Mouse (Mus musculus) heart, embryonic 16.5 days (tissue): Measurements from ENCODE around the gene Polrmt. TPM values are rescaled to one million over a fixed set of nuclear protein-coding genes. Genes with fewer than 3 reads are reported as not detected.

Source experiments
- ATAC-seq: fragments of 200-750 bp; cut with Nextera tagmentation; replicated peaks from 2 replicates; pipeline ENCODE4 v1.8.0; 2017; ENCODE audit warnings: moderate number of reproducible peaks; ENCODE audit not compliant: insufficient read depth, low FRiP score; ENCODE audit errors: extremely low read depth
- H3K27ac ChIP-seq: fragments of 300-500 bp; sonication (generic); 2 replicates; pipeline ENCODE4 v1.5.1; 2014; ENCODE audit warnings: mild to moderate bottlenecking, low read length, control low read depth, moderate library complexity
- H3K27me3 ChIP-seq: fragments of 300-500 bp; sonication (generic); 2 replicates; pipeline ENCODE4 v1.6.1; 2014; ENCODE audit warnings: low read length, mixed read lengths; ENCODE audit not compliant: control insufficient read depth, insufficient read depth
- H3K36me3 ChIP-seq: fragments of 300-500 bp; sonication (generic); 2 replicates; pipeline ENCODE4 v1.6.1; 2014; ENCODE audit not compliant: control insufficient read depth, insufficient read depth
- H3K4me1 ChIP-seq: fragments of 300-500 bp; sonication (generic); 2 replicates; pipeline ENCODE4 v1.6.1; 2014; ENCODE audit warnings: low read length, mixed read lengths; ENCODE audit not compliant: control insufficient read depth, insufficient read depth
- H3K4me2 ChIP-seq: fragments of 300-500 bp; sonication (generic); 2 replicates; pipeline ENCODE4 v1.6.1; 2014; ENCODE audit warnings: low read depth, mild to moderate bottlenecking, control low read depth, low read length
- H3K4me3 ChIP-seq: fragments of 300-500 bp; sonication (generic); 2 replicates; pipeline ENCODE4 v1.5.1; 2014; ENCODE audit warnings: mild to moderate bottlenecking, control low read depth, low read length
- H3K9ac ChIP-seq: fragments of 300-500 bp; sonication (generic); 2 replicates; pipeline ENCODE4 v1.6.1; 2014; ENCODE audit warnings: low read length, control low read depth
- H3K9me3 ChIP-seq: fragments of 300-500 bp; sonication (generic); replicated peaks from 2 replicates; pipeline ENCODE4 v1.6.1; 2016; ENCODE audit warnings: low read length; ENCODE audit not compliant: control insufficient read depth
- WGBS: fragments of 180-500 bp; shearing (Covaris S2); extraction: QIAGEN DNeasy Blood & Tissue Kit; methylation state at CpG from one replicate; pipeline ENCODE4 v1.1.7; 2014; 5-methylcytosine and 5-hydroxymethylcytosine counted together
- polyA plus RNA-seq: library from polyadenylated mRNA; unstranded; fragments of >200 nt; fragmentation: Nextera tagmentation; extraction: Ambion mirVana; gene quantifications from 2 replicates; pipeline ENCODE4 v1.2.1, GENCODE M21; 2015

Gene Polrmt
- polyA plus RNA-seq, 1 experiment from 2014 or later: 36.3 TPM

- WGBS: 80% methylated on average over 14 of the region's 14 CpGs
Observed at GRCm38 (mm10) chr10:79736706-79737105, 9.7 kb downstream of the Polrmt start.

GRCm38 (mm10) chr10:79735361-79735760 lies 11.0 kb downstream of the Polrmt start:
- Histone ChIP-seq H3K9ac (no peak overlapping the region), H3K27me3 (peaks cover 7% of the 10 kb centered on the region), H3K36me3 (peaks cover 60% of the 10 kb centered on the region), H3K4me1 (no peaks in the 10 kb centered on the region), H3K4me2 (peak overlapping the region; percentile 25; the same call in 1 of the 2 replicates), H3K9me3 (peaks cover 44% of the 10 kb centered on the region), H3K27ac (no peak overlapping the region), H3K4me3 (no peak overlapping the region; the same call in 1 of the 2 replicates)
- 29% methylated on average over 46 of the region's 52 CpGs for WGBS
- no peak for ATAC-seq

More at GRCm38 (mm10) chr10:79736706-79737105, 9.7 kb downstream of the Polrmt start:
- H3K27me3 ChIP-seq: peaks cover 7% of the 10 kb centered on the region
- no peak for ATAC-seq
- no peak overlapping the region for H3K4me2 ChIP-seq
- H3K4me1 ChIP-seq: no peaks in the 10 kb centered on the region
- H3K9me3 ChIP-seq: peaks cover 46% of the 10 kb centered on the region
- H3K4me3 ChIP-seq: no peak overlapping the region
- H3K36me3 ChIP-seq: peaks cover 73% of the 10 kb centered on the region
- no peak overlapping the region for H3K27ac ChIP-seq
- no peak overlapping the region for H3K9ac ChIP-seq

- ATAC-seq: no peak
Observed at GRCm38 (mm10) chr10:79733847-79734246, 12.5 kb downstream of the Polrmt start.

GRCm38 (mm10) chr10:79732500-79732899 lies 13.9 kb downstream of the Polrmt start:
- Histone ChIP-seq H3K4me1 (peaks cover 3% of the 10 kb centered on the region; the same call in 1 of the 2 replicates), H3K4me2 (no peak overlapping the region), H3K36me3 (peaks cover 31% of the 10 kb centered on the region), H3K4me3 (no peak overlapping the region), H3K27ac (no peak overlapping the region), H3K27me3 (peaks cover 7% of the 10 kb centered on the region), H3K9me3 (peaks cover 17% of the 10 kb centered on the region), H3K9ac (no peak overlapping the region)
- no peak for ATAC-seq
- 100% methylated on average over 1 of the region's 1 CpGs for WGBS

More at GRCm38 (mm10) chr10:79733847-79734246, 12.5 kb downstream of the Polrmt start:
- H3K4me1 ChIP-seq: peaks cover 3% of the 10 kb centered on the region; the same call in 1 of the 2 replicates
- H3K27ac ChIP-seq: no peak overlapping the region
- H3K9ac ChIP-seq: no peak overlapping the region
- 78% methylated on average over 15 of the region's 15 CpGs for WGBS
- H3K4me3 ChIP-seq: no peak overlapping the region
- no peak overlapping the region for H3K4me2 ChIP-seq
- H3K27me3 ChIP-seq: peaks cover 7% of the 10 kb centered on the region
- H3K36me3 ChIP-seq: peaks cover 45% of the 10 kb centered on the region
- H3K9me3 ChIP-seq: peaks cover 29% of the 10 kb centered on the region

- peaks cover 3% of the 10 kb centered on the region; the same call in 1 of the 2 replicates for H3K4me1 ChIP-seq
- 46% methylated on average over 13 of the region's 13 CpGs for WGBS
- H3K4me3 ChIP-seq: peak overlapping the region; percentile 2; the same call in 1 of the 2 replicates
- no peaks in the 10 kb centered on the region for H3K27me3 ChIP-seq
- H3K9ac ChIP-seq: no peak overlapping the region
- no peak overlapping the region for H3K4me2 ChIP-seq
- no peak overlapping the region for H3K27ac ChIP-seq
- H3K36me3 ChIP-seq: peaks cover 4% of the 10 kb centered on the region; the same call in 1 of the 2 replicates
- ATAC-seq: peak; percentile 63; the same call in 1 of the 2 replicates
- no peaks in the 10 kb centered on the region for H3K9me3 ChIP-seq
Observed at GRCm38 (mm10) chr10:79729357-79729965, 16.9 kb downstream of the Polrmt start.

- Histone ChIP-seq H3K4me2 (no peak overlapping the region), H3K4me1 (peaks cover 3% of the 10 kb centered on the region; the same call in 1 of the 2 replicates), H3K4me3 (no peak overlapping the region), H3K27me3 (no peaks in the 10 kb centered on the region), H3K9me3 (no peaks in the 10 kb centered on the region), H3K36me3 (no peaks in the 10 kb centered on the region), H3K9ac (no peak overlapping the region), H3K27ac (no peak overlapping the region)
- WGBS: 64% methylated on average over 28 of the region's 28 CpGs
- no peak for ATAC-seq
Observed at GRCm38 (mm10) chr10:79728323-79729249, 17.8 kb downstream of the Polrmt start.

GRCm38 (mm10) chr10:79726090-79726489 lies 20.3 kb downstream of the Polrmt start:
- H3K4me1 ChIP-seq: peaks cover 5% of the 10 kb centered on the region
- H3K27me3 ChIP-seq: no peaks in the 10 kb centered on the region
- H3K4me2 ChIP-seq: no peak overlapping the region
- no peaks in the 10 kb centered on the region for H3K36me3 ChIP-seq
- WGBS: 36% methylated on average over 11 of the region's 11 CpGs
- no peak for ATAC-seq
- no peak overlapping the region for H3K4me3 ChIP-seq
- H3K9ac ChIP-seq: no peak overlapping the region
- no peaks in the 10 kb centered on the region for H3K9me3 ChIP-seq
- no peak overlapping the region for H3K27ac ChIP-seq

GRCm38 (mm10) chr10:79723692-79724091 lies 22.7 kb downstream of the Polrmt start:
- H3K27ac ChIP-seq: no peak overlapping the region
- H3K4me1 ChIP-seq: peaks cover 3% of the 10 kb centered on the region; the same call in 1 of the 2 replicates
- no peak overlapping the region for H3K4me3 ChIP-seq
- H3K9ac ChIP-seq: no peak overlapping the region
- no peaks in the 10 kb centered on the region for H3K36me3 ChIP-seq
- H3K9me3 ChIP-seq: no peaks in the 10 kb centered on the region
- no peak overlapping the region for H3K4me2 ChIP-seq
- H3K27me3 ChIP-seq: peaks cover 2% of the 10 kb centered on the region; the same call in 1 of the 2 replicates
- no peak; the same call in 1 of the 2 replicates for ATAC-seq
- WGBS: 51% methylated on average over 7 of the region's 7 CpGs
